Mouse (Mus musculus) adrenal gland, adult 10 weeks (tissue): ENCODE results near the gene Togaram1. TPM values are rescaled to one million over a fixed set of nuclear protein-coding genes. Genes with fewer than 3 reads are reported as not detected.

Experiments used
- polyA plus RNA-seq: library from polyadenylated mRNA; stranded (reverse); fragments of 350-450 nt; fragmentation: Illumina TruSeq; extraction: RNeasy Lipid Tissue Mini Kit (QIAGEN cat#74804); gene quantifications from one replicate; pipeline ENCODE4 v1.2.3, GENCODE M21; 2014; ENCODE audit warnings: low read depth, low replicate concordance

Togaram1 gene
- 136 TPM for polyA plus RNA-seq

DNA sequence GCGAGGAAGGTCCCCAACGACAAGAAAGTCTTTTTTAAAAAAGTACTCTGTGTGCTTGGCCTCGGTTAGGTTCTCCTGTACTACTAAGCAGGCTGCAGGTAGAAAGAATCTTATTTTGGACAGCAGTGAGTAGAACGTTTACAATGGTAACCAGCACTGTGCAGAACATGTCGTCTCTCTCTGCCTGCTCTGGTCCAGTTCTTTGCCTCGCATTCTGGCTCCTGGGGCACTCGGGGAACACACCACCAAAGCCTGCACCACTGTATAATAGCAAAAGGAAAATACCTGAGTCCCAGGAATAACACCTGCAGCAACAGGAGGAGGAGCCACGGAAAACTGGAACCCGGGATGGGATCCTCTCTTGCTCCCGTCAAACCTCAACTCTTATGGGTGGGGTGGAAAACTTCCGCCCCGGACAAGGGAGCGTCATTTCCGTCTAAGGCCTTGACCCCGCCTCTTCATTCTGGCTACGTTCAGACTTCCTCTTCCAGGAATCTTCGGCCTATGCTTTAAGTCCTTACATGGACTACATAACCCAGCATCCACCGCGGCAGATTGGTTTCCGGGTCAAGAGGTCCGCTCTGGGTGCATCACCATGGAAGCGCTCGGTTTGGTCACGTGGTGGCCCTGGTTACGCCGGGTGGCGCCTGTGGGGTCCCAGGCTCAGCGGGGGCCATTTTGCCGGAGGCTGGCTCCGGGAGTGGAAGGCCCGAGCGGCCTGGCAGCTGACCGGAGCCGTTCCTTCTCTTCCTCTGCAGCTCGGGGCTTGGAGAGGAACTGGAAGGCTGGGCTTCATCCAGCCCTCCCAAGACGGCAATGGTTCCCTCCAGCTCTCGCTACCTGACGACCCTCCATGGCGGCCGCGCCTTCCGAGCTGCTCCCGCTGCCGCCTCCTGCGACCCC, at the start of gene Togaram1, which contains the start of gene Klhl28:
Gene Togaram1, plus strand, starts transcription at position 681 of the 903 bp plus-strand sequence.
Gene Klhl28, minus strand, starts transcription at position 411 of the 903 bp plus-strand sequence.

DNA sequence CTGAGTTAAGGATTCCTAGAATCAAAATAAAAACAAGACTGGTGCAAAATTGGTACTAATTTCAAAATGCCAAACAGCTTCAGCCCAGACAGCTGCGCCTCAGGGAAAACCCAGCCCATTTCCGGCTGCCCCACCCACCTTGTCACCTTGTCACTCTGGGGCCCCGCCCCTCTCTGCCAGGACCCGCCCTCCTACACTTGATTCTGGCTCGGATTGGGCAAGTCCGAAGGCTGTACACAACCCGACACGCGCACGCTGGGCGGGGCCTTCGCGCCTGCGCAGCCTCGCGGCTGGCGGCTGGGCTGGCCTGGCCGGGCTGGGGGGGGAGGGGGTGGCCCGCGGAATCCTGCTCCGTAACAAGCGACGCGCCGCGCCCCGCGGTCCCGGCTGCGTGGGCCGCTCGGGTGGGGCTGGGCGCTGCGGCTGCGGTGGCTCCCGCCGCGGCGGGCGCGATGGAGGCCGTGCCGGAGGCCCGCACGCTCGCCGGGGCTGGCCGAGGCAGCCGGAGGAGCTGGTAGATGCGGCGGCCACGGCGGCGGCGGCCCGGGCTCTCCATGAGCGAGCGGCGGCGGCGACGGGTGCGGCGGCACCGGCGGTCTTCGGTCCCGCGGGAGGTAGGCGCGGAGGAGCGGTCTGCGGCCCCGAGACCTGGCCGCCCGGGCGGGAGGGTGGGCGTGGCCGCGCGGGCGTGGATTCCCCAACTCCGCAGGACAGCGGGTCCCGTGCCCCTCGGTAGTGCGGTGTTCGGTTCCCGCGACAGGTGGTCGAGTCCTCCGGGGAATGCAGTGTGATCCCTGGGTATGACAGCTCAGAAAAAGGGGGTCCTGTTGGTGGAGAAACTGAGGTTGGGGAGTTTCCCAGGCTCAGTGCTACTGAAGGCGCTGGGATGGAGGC, 47.8 kb upstream of the Togaram1 start, which contains the start of gene Gm527:
Gene Gm527, plus strand, starts transcription at position 329 of the 894 bp plus-strand sequence.

DNA sequence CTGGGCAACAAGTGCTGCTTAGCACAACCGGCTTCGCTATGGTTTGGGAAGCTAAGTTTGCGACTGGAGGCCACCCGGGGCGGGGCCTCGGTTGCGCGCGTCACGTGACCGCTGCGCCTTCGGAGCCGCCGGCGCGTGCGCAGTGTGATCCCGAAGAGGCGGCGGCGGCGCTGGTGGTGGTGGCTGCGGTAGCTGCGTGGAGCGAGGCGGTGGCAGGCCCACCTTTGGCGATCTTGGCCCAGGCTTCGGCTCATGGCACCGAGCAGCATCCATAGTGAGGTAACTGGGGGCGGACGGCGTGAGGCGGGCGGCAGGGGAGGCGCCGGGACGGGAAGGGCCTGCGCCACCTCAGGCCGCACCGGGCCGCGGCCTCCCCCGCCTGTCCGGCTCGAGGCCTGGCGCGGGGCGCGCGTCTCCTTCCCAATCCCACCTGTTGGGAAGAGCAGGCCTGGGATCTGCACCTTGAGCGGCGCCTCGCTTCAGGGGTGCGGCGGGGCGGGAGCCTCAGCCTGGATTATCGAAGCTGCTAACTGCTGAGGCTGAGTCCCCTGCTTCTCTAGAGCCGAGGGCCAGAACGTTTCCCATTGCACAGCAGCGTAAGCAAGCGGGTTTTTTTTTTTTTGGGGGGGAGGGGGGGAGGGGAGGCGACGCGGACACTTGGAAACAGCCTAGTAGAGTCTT, 70.7 kb downstream of the Togaram1 start, which contains the start of gene Prpf39:
Gene Prpf39, plus strand, starts transcription at position 144 of the 681 bp plus-strand sequence.

Other genes starting within 250 kb of the Togaram1 start
- gene Gm527, start 47.9 kb upstream of the Togaram1 start, polyA plus RNA-seq = 26.1 TPM
- 31.7 TPM for gene Klhl28, start 270 bp upstream of the Togaram1 start, polyA plus RNA-seq
- gene Prpf39, start 70.5 kb downstream of the Togaram1 start, polyA plus RNA-seq = 117 TPM
- 663 TPM for gene Fkbp3, start 108.2 kb downstream of the Togaram1 start, polyA plus RNA-seq
- gene Fancm, start 109.8 kb downstream of the Togaram1 start, polyA plus RNA-seq = 14.3 TPM
- gene Mis18bp1, start 206.8 kb downstream of the Togaram1 start, polyA plus RNA-seq = 5.7 TPM